Mouse (Mus musculus): ENCODE results near the gene Ahcyl2. TPM values are rescaled to one million over a fixed set of nuclear protein-coding genes. Genes with fewer than 3 reads are reported as not detected.

The Ahcyl2 gene
- polyA plus RNA-seq, 1 experiment from 2014 or later = 28.9 TPM

Other genes with a start within 250 kb of the Ahcyl2 start
- gene Irf5, start 241.4 kb upstream of the Ahcyl2 start, polyA plus RNA-seq (2014; fragmentation: Nextera tagmentation; extraction: Ambion mirVana) = 0.95 and 2.3 TPM in 2 replicates
- gene Tnpo3, start 158.1 kb upstream of the Ahcyl2 start, polyA plus RNA-seq (2014; fragmentation: Nextera tagmentation; extraction: Ambion mirVana) = 83.1 and 104 TPM in 2 replicates
- gene Tspan33, start 73.8 kb upstream of the Ahcyl2 start, polyA plus RNA-seq (2014; fragmentation: Nextera tagmentation; extraction: Ambion mirVana) = 5.6 and 7.2 TPM in 2 replicates
- 9.2 and 14.5 TPM in 2 replicates for gene Smo, start 32.5 kb upstream of the Ahcyl2 start, polyA plus RNA-seq (2014; fragmentation: Nextera tagmentation; extraction: Ambion mirVana)
- 3.4 and 4.3 TPM in 2 replicates for gene Strip2, start 149.0 kb downstream of the Ahcyl2 start, polyA plus RNA-seq (2014; fragmentation: Nextera tagmentation; extraction: Ambion mirVana)

Measured in neural tube, embryonic 14.5 days (tissue).